Mouse (Mus musculus) midbrain, embryonic 14.5 days (tissue): Measurements from ENCODE around the gene Cfi. TPM values are rescaled to one million over a fixed set of nuclear protein-coding genes. Genes with fewer than 3 reads are reported as not detected.
A peak's percentile ranks its signal among the peaks of the same experiment; 100 is the strongest.

Source experiments
- ATAC-seq: fragments of 200-750 bp; cut with Nextera tagmentation; 2 replicates; pipeline ENCODE4 v1.8.0; 2017; ENCODE audit warnings: moderate number of reproducible peaks, moderate library complexity; ENCODE audit not compliant: low FRiP score, low TSS enrichment
- DNase-seq: peaks from one replicate; pipeline ENCODE4 v3.0.0-alpha.2; 2015
- H3K27ac ChIP-seq: fragments of 300-500 bp; sonication (generic); replicated peaks from 2 replicates; pipeline ENCODE4 v1.5.1; 2014; ENCODE audit warnings: mild to moderate bottlenecking, low read depth, low read length, moderate library complexity
- H3K27me3 ChIP-seq: fragments of 300-500 bp; sonication (generic); 2 replicates; pipeline ENCODE4 v1.6.1; 2014; ENCODE audit warnings: low read length, control low read depth, mixed read lengths; ENCODE audit not compliant: control insufficient read depth, insufficient read depth
- H3K36me3 ChIP-seq: fragments of 300-500 bp; sonication (generic); 2 replicates; pipeline ENCODE4 v1.6.1; 2014; ENCODE audit warnings: low read length, control low read depth; ENCODE audit not compliant: control insufficient read depth, insufficient read depth
- H3K4me1 ChIP-seq: fragments of 300-500 bp; sonication (generic); 2 replicates; pipeline ENCODE4 v1.6.1; 2014; ENCODE audit warnings: mild to moderate bottlenecking, antibody characterized with exemption, low read length, control low read depth; ENCODE audit not compliant: control insufficient read depth, insufficient read depth
- H3K4me2 ChIP-seq: fragments of 300-500 bp; sonication (generic); 2 replicates; pipeline ENCODE4 v1.6.1; 2014; ENCODE audit warnings: mild to moderate bottlenecking, low read length, moderate library complexity
- H3K4me3 ChIP-seq: fragments of 300-500 bp; sonication (generic); replicated peaks from 2 replicates; pipeline ENCODE4 v1.5.1; 2014; ENCODE audit warnings: low read depth, low read length
- H3K9ac ChIP-seq: fragments of 300-500 bp; sonication (generic); replicated peaks from 2 replicates; pipeline ENCODE4 v1.6.1; 2014; ENCODE audit warnings: mild to moderate bottlenecking, low read length, moderate library complexity
- H3K9me3 ChIP-seq: fragments of 300-500 bp; sonication (generic); 2 replicates; pipeline ENCODE4 v1.6.1; 2016; ENCODE audit warnings: low read length, control low read depth, mixed read lengths; ENCODE audit not compliant: control insufficient read depth
- WGBS: fragments of 180-500 bp; shearing (Covaris S2); extraction: QIAGEN DNeasy Blood & Tissue Kit; methylation state at CpG from one replicate; pipeline ENCODE4 v1.1.7; 2014; 5-methylcytosine and 5-hydroxymethylcytosine counted together
- polyA plus RNA-seq: library from polyadenylated mRNA; unstranded; fragments of >200 nt; fragmentation: Nextera tagmentation; extraction: Ambion mirVana; gene quantifications from 2 replicates; pipeline ENCODE4 v1.2.1, GENCODE M21; 2014

Gene Cfi
- polyA plus RNA-seq = 0.39 and 0.92 TPM in 2 replicates

DNA sequence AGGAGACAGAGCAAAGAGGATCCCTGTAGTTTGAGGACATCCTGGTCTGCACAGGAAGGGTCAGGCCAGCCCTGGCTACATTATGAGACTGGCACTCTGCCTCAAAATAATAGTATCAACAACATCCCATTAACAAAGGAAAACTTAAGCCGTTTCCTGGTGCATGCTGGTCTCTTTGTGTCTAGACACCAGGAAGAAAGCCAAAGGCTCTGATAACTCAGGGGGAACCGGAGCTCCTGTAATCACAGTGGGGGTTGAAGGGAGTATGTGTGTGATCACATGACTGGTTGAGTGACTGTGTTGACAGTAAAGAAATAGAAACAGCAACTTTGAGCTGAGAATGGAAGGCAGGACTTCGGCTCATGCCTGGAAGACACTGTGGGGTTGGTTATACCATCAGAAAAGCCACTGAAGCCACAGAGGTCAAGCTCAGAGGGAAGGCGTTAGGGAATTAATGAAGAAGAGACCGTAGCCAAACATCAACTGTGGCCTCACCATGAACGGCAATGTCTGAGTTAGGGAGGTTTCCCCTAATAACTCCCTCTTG is at the start of gene Cfi:
Gene Cfi (plus strand): TSS at position 497 of the 547 bp plus-strand sequence.
- Histone ChIP-seq H3K4me2 (peak within 1 kb of the TSS; percentile 23), H3K27ac (no peak within 1 kb of the TSS), H3K9ac (no peak within 1 kb of the TSS), H3K4me3 (no peak within 1 kb of the TSS), H3K4me1 (0 out of 2 replicates have a peak, but pooled peaks cover 4% of the 10 kb centered on the region), H3K36me3 (no peaks in the 10 kb centered on the region), H3K27me3 (no peaks in the 10 kb centered on the region), H3K9me3 (no peaks in the 10 kb centered on the region)
- WGBS = 54% methylated on average over 6 of the region's 6 CpGs
- ATAC-seq (no peak), DNase-seq (no peak)

DNA sequence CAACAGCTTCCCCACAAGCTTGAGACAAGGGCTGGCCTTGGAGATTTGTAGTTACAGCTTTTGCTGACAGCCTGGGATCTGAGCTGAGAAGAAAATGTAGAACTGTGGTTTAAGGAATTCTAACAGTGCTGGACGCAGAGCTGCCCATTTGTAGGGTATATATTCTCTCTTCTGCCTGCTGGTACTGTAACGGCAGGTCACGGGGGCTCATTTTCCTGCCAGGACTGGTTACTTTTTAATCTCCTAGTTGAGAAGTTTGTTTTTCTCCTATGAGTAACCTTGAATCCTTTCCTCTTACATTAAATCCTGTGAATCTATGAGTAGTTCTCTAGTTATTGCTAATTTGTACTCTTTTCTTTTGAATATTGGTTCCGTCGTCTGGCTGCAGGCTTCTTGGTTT is 41.9 kb upstream of the Cfi start:
- Histone ChIP-seq H3K9ac (no peak overlapping the region), H3K36me3 (no peaks in the 10 kb centered on the region), H3K4me2 (no peak overlapping the region), H3K4me3 (no peak overlapping the region), H3K27me3 (no peaks in the 10 kb centered on the region), H3K27ac (no peak overlapping the region), H3K9me3 (no peaks in the 10 kb centered on the region), H3K4me1 (no peaks in the 10 kb centered on the region)
- 90% methylated on average over 5 of the region's 5 CpGs for WGBS
- ATAC-seq (no peak), DNase-seq (no peak)

DNA sequence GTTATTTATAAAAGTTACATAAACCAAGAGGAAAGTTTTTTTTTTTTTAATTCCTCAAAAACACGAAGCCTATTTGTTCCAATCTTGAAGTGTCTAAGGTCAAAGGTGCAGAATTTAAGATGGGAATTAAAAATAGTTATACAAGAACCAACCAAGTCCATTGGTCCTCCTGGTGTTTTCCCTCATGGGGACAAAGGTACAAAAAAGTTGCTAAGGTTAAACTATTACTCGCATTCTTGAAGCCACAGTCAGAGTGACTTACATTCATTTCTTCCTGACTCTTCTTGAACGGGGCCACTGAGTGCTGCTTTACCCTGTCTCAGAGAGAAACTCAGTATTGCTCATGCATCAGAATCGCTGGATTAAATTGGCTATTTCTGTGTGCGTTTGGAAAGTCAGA is 38.3 kb upstream of the Cfi start:
- no peak overlapping the region for H3K4me3 ChIP-seq
- no peaks in the 10 kb centered on the region for H3K9me3 ChIP-seq
- no peak overlapping the region for H3K4me2 ChIP-seq
- 79% methylated on average over 5 of the region's 5 CpGs for WGBS
- DNase-seq (no peak), ATAC-seq (no peak)
- no peaks in the 10 kb centered on the region for H3K36me3 ChIP-seq
- no peak overlapping the region for H3K27ac ChIP-seq
- no peak overlapping the region for H3K9ac ChIP-seq
- H3K27me3 ChIP-seq = no peaks in the 10 kb centered on the region
- H3K4me1 ChIP-seq = no peaks in the 10 kb centered on the region

DNA sequence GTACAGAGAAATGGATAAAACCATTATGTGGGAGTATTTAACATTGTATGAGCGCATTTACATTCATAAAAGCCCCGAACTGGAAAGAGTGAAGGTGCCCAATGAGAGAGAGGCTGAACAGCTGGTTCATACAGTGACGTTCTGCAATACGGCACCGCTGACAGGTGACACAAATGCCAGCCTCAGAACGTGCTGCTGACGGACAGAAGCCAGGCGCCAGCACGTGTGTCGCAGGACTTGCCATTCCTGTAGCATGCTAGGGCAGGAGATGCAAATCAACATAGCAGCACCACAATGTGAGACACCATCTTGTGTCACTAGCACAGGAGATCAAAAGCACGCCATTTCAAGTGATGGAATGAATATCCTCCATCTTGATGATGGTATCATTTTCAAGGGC is 37.1 kb upstream of the Cfi start:
- H3K27ac ChIP-seq = no peak overlapping the region
- H3K9ac ChIP-seq = no peak overlapping the region
- 87% methylated on average over 11 of the region's 11 CpGs for WGBS
- ATAC-seq (no peak), DNase-seq (no peak)
- H3K36me3 ChIP-seq = no peaks in the 10 kb centered on the region
- no peak overlapping the region for H3K4me2 ChIP-seq
- no peak overlapping the region for H3K4me3 ChIP-seq
- no peaks in the 10 kb centered on the region for H3K9me3 ChIP-seq
- H3K27me3 ChIP-seq = no peaks in the 10 kb centered on the region
- H3K4me1 ChIP-seq = no peaks in the 10 kb centered on the region

DNA sequence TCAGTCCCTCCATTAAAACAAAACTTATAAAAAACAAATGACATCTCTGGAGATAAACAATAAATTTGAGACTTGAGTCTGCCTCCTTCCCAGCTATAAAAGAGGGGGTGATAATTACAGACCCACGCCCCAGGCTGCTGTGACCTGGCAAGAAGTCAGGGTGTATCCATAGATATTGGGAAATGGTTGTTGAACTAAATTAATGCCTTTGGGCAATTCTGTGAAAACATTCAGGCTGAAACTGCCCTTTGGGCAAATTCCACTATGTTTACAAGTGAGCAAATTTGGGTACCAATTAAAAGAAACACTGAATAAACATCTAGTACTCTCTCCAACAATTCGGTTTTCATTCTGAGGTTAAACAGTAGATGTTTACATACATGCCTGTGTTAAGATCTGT is 36.7 kb upstream of the Cfi start:
- Histone ChIP-seq H3K36me3 (no peaks in the 10 kb centered on the region), H3K9ac (no peak overlapping the region), H3K4me2 (no peak overlapping the region), H3K4me3 (no peak overlapping the region), H3K9me3 (no peaks in the 10 kb centered on the region), H3K27me3 (no peaks in the 10 kb centered on the region), H3K27ac (no peak overlapping the region), H3K4me1 (no peaks in the 10 kb centered on the region)
- DNase-seq (no peak), ATAC-seq (no peak)
- WGBS = 92% methylated on average over 2 of the region's 2 CpGs

DNA sequence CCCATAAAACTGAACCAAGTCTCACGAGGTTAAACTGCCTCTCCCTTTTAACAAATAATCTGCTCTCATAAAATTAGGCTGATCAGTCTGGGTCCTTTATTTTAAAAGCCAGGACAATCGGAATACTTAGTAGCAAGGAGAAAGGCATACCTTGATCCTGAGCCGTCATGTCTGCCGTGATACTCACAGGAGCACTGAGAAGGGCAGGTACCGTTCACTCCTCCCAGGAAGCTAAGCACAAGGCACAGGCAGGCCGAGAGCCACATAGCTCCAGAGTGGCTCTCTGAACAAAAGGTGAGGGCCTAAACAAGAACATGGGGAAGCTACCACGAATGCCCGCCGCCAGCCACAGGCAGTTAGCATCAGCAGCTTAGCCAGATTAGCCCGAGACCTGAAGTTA is 31.9 kb upstream of the Cfi start, which contains the start of gene Lrit3:
Gene Lrit3 (minus strand): TSS at position 266 of the 400 bp plus-strand sequence.
- Histone ChIP-seq H3K36me3 (no peaks in the 10 kb centered on the region), H3K4me1 (no peaks in the 10 kb centered on the region), H3K4me2 (no peak within 1 kb of the TSS), H3K27ac (no peak within 1 kb of the TSS), H3K9me3 (no peaks in the 10 kb centered on the region), H3K4me3 (no peak within 1 kb of the TSS), H3K9ac (no peak within 1 kb of the TSS), H3K27me3 (no peaks in the 10 kb centered on the region)
- 85% methylated on average over 10 of the region's 10 CpGs for WGBS
- DNase-seq (no peak), ATAC-seq (no peak)

DNA sequence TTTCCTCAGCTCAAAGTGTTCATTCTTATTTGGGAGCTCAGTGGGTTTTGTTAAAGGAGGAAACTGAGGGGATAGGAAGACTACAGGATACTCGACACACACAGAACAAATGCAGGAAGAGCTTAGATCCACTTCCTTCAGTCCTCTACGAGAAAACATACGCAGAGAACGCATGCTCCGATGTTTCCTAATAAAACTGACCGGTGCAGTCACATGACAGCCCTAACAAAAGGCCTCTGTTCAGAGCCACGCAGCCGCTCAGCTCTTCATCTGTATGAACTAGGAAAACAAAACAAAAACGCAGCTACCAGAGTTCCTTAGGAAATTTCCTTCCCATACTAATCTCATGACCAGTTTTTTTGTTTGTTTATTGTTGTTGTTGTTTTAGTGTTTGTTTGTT is 14.8 kb upstream of the Cfi start:
- DNase-seq = peak; percentile 5
- Histone ChIP-seq H3K4me2 (no peak overlapping the region), H3K4me3 (no peak overlapping the region), H3K36me3 (peaks cover 26% of the 10 kb centered on the region), H3K4me1 (no peaks in the 10 kb centered on the region), H3K9me3 (no peaks in the 10 kb centered on the region), H3K27me3 (no peaks in the 10 kb centered on the region), H3K9ac (no peak overlapping the region), H3K27ac (no peak overlapping the region)
- WGBS = 74% methylated on average over 9 of the region's 9 CpGs
- no peak for ATAC-seq

DNA sequence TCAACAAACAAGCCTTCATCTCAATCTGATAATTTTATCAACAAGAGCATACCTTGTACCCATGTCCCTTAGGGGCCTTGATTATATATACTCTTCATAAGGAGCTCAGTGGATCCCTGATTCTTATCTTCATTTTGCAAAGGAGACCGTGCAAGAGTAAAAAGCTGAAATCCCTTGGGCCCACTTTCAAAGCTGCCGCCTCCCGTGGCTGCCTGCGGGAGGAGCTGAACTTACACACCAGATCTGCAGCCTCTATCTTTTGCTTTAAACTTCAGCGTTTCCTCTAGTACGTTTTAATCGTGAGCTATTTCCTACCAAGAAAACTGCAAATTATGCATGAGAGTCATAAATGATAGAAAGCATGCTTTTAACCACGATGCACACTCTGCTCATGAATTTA is 13.9 kb upstream of the Cfi start:
- DNase-seq (peak; percentile 11), ATAC-seq (no peak)
- H3K36me3 ChIP-seq = peaks cover 27% of the 10 kb centered on the region
- H3K27ac ChIP-seq = no peak overlapping the region
- no peak overlapping the region for H3K9ac ChIP-seq
- H3K4me1 ChIP-seq = no peaks in the 10 kb centered on the region
- H3K9me3 ChIP-seq = no peaks in the 10 kb centered on the region
- H3K27me3 ChIP-seq = no peaks in the 10 kb centered on the region
- H3K4me3 ChIP-seq = no peak overlapping the region
- 82% methylated on average over 8 of the region's 8 CpGs for WGBS
- H3K4me2 ChIP-seq = no peak overlapping the region

DNA sequence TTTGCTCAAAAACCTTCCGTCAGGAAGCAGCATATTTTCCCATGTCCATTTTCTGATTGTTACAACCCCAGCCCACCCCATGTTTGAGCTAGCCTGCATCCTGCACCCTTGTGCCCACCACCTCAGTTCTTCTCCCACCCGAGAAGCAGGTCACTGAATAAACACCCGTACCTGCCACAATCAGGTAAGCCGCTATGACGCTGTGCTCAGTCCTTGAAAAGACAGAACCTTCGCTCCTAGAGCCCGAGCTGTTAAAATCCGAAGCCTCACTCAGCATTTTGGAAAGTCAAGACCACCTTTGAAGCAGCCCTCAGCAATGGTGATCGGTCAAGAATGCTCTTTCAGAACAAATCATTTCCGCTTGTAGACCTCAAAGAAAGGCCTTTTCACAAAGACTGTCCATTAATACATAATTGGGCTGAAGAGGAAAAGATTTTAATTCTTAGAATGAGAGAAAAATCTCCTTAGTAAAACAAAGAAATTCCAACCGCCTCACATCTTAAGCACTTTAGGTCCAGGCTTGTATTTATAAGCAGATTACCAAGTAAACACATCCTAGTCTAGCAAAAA is 13.4 kb upstream of the Cfi start, which contains the start of gene Rrh:
Gene Rrh (minus strand): TSS at position 382 of the 570 bp plus-strand sequence.
- Histone ChIP-seq H3K27me3 (no peaks in the 10 kb centered on the region), H3K4me2 (no peak within 1 kb of the TSS), H3K36me3 (peaks cover 29% of the 10 kb centered on the region), H3K9ac (no peak within 1 kb of the TSS), H3K27ac (no peak within 1 kb of the TSS), H3K4me1 (no peaks in the 10 kb centered on the region), H3K9me3 (no peaks in the 10 kb centered on the region), H3K4me3 (no peak within 1 kb of the TSS)
- DNase-seq (no peak), ATAC-seq (no peak)
- 86% methylated on average over 11 of the region's 11 CpGs for WGBS
